Mouse (Mus musculus): ENCODE results near the gene Abhd12.
"Not testable (repeated sequence)": the region's sequence is repeated elsewhere in the genome, so short reads cannot be mapped to it uniquely, and the experiment has no call there.

- not testable (repeated sequence) for TF ChIP-seq CTCF (conservative IDR thresholded peaks at IDR 0.05; ENCODE audit: insufficient read depth, insufficient read length, low read depth, low read length); POLR2A (IDR thresholded peaks at IDR 0.05; ENCODE audit: low read depth, low read length)
Measured at GRCm38 (mm10) chr2:150908881-150909280, 4.3 kb upstream of the Abhd12 start.
